Mouse (Mus musculus) B cell, adult 2 months (primary cell): Measurements from ENCODE around the gene Mrpl54.
A peak's percentile ranks its signal among the peaks of the same experiment; 100 is the strongest.

Source experiments
- DNase-seq, 2 experiments: peaks; one replicate each; pipeline ENCODE4 v3.0.0; 2022

Gene Mrpl54

GRCm38 (mm10) chr10:81266211-81267105 is at the start of gene Mrpl54, which contains the start of gene Apba3:
Gene Mrpl54 (minus strand): TSS chr10:81266934.
Gene Apba3 (plus strand): TSS chr10:81266960.
- peak; percentile 95 to 97 for DNase-seq

DNA sequence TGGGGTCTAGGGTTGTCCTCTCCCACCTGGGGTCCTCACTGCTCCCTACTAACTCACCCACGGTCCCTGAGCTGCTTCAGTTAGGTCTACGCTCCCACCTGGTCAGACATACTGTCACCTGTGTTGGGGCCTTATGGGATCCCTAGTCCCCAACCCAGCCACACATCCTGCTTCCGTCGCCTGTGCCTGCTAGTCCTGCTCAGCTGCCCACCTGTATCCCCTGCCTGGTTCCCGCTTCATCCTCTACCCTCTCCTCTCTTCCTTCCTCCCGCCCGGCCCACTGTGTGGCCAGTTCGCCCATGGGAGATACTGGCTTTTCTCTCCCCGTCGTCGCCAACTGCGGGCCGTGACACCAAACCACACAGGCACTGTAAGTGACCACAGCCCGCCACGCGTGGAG is 48.9 kb upstream of the Mrpl54 start:
- no peak for DNase-seq

- no peak for DNase-seq
Measured at GRCm38 (mm10) chr10:81314201-81314600, 47.5 kb upstream of the Mrpl54 start.

DNA sequence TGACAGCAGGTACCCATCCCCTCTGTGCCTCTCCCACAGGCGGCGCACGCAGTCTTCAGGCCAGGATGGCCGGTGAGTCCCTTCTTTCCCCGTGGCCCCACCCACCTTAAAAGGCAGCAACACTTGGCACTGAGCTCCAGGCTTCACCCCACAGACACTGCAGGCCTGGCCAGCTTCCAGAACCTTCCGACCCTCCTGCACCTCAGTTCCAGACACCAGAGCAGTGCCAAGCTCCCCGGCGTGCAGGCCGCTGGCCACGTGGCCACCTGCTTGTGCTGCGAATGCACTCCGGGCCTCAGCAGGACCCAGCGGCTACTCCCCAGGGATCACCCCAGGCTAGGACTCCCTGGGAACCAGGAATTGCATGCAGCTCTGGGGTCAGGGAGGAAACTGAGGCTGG is 46.8 kb upstream of the Mrpl54 start:
- no peak for DNase-seq

- no peak for DNase-seq
Measured at GRCm38 (mm10) chr10:81309571-81309970, 42.8 kb upstream of the Mrpl54 start.

DNA sequence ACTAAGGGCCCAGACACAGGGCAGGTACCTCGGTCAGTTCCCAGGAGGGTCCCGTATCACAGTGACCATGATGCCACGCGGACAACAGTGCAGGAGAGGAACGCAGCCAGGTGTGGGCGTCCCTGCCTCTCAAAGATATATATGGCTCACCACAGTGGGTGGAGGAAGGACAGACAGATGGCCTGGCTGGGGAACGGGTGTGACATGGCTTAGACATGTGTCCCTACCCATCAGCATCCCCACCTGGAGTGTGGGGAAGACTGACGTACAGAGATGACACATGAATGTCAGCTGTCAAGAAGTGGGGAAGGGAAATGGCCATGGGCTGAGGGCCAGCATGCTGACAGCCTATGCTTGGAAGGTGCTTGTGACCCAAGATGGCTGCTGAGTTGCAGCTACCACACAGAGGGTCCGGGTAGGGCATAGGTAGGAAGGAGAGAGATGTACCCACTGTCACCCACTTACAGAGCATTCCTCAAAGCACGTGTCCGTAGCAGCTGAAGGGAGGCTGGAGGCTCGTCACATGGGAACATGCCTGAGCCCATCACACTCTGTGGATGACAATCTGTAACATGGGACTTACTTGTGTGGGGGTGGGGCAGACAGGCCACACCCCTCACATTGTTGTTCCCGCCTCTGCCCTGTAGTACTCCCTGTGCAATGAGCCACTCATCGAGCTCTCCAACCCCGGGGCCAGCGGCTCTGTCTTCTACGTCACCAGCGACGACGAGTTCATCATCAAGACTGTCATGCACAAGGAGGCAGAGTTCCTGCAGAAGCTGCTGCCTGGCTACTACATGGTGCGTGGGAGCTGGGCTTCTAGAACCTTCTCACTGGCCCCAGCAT is 40.3 kb upstream of the Mrpl54 start:
- no peak for DNase-seq

- no peak for DNase-seq
Measured at GRCm38 (mm10) chr10:81306173-81306668, 39.5 kb upstream of the Mrpl54 start.

GRCm38 (mm10) chr10:81305663-81306062 is 38.9 kb upstream of the Mrpl54 start:
- no peak for DNase-seq

- DNase-seq, result peak; percentile 86
Measured at GRCm38 (mm10) chr10:81304597-81305238, 38.0 kb upstream of the Mrpl54 start.

GRCm38 (mm10) chr10:81303761-81304160 is 37.0 kb upstream of the Mrpl54 start:
- DNase-seq, result peak; percentile 69 to 73

GRCm38 (mm10) chr10:81303258-81303657 is 36.5 kb upstream of the Mrpl54 start:
- DNase-seq, result no peak

DNA sequence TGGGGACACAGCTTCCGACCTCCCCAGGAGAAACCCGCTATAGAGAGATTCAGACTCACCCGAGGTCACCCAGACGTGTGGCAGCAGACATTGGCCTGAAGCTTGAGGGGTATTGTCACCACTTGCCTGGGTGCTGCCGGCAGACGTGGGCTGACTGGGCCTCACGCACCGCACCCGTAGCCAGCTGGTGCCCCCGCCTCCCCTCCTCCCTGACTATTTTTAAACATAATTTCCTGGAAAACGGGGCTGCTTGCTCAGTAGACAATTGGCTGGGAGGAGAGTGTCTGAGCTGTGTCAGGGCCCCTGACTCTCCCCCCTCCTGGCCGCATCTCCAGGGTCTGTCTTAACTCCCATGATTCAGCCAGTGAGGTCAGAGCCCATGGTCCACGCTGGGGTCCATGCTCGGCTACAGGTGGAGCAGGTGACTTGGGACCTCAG is 36.1 kb upstream of the Mrpl54 start:
- no peak for DNase-seq

DNA sequence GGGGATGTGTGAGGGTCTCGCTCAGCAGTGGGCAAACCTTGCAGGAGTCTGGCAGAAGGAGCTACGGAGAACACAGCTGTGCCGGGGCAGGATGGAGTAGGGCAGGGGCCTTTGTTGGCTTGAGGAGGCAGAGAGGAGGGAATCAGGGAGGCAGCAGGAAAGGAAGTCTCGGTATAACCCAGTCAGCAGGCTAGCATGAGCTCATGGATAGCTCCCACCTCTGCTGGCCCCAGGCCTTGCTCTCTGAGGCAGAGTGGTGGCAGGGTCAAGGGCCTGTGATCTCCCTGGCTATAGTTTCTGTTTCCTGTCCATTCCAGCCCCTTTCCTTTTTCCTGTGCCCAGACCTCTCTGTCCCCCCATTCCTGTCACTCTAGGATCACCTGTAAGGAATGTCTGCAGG is 35.6 kb upstream of the Mrpl54 start:
- no peak for DNase-seq

DNA sequence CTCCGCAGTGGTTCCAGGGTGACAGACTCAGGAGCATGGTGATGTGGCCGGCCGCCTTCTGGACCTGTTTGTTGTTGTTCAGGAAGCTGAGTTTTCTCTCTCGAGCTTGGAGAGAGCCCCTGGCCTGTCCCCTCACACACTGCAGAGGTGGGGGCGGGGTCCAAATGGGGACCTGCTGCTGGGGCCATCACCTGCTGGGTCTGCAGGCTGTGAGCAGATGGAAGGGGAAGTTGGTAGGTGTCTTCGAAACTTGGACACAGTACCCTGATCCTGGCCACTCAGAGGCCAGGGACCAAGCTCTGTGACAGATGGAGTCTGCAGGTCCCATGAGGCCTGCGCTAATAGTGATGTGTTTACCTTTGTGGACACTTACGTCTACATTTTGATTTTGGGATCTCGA is 34.6 kb upstream of the Mrpl54 start:
- DNase-seq, result peak; percentile 50 to 55

- no peak for DNase-seq
Measured at GRCm38 (mm10) chr10:81300352-81300907, 33.7 kb upstream of the Mrpl54 start.

GRCm38 (mm10) chr10:81299585-81300351 is 33.0 kb upstream of the Mrpl54 start:
- no peak for DNase-seq

DNA sequence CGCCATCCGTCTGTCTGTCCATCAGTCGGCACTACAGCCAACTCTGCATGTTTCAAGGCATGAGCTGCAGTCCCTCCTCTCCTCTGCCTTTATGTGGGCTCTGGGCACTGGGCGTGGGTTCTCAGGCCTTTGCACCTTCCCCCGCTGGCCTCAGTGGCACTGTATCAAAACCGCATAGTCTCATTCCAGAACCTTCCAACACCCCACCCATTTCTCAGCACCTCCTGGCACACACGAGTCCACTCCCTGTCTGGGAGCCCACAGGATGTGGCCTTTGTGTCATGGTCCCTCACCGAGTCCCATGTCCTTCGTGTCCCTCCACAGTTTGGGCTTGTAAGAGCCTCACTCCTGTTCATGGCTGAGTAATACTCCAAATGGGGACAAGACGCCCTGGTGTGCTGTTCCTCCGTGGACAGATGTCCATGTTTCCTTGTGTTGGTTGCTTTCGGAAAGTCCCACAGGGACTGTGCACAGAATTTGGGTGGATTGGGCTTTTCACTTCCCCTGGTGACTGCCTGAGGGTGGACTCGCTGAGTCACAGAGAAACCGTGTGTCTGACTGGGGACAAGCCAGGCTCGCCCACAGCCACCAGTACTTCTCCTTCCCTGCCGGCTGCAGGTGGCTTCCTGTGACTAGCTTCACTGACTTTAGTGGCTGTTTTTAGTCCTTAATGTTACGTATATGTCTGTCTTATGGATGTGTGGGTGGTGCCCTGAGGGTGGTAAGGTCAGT is 31.8 kb upstream of the Mrpl54 start:
- peak; percentile 79 to 83 for DNase-seq

- peak; percentile 83 to 86 for DNase-seq
Measured at GRCm38 (mm10) chr10:81297845-81298244, 31.1 kb upstream of the Mrpl54 start.

GRCm38 (mm10) chr10:81297246-81297645 is 30.5 kb upstream of the Mrpl54 start:
- peak; percentile 78 for DNase-seq

GRCm38 (mm10) chr10:81295185-81295584 is 28.5 kb upstream of the Mrpl54 start:
- DNase-seq, result no peak

- no peak for DNase-seq
Measured at GRCm38 (mm10) chr10:81294442-81294841, 27.7 kb upstream of the Mrpl54 start.
